Mouse (Mus musculus): ENCODE measurements around the gene Rnf8. TPM values are rescaled to one million over a fixed set of nuclear protein-coding genes. Genes with fewer than 3 reads are reported as not detected.

Gene Rnf8
- polyA plus RNA-seq (2012; rRNA removed; ENCODE audit: low replicate concordance): 18.9 TPM in 2 replicates

GRCm38 (mm10) chr17:29614115-29615023, at the start of gene Rnf8, which contains the start of gene Gm28043:
TSS of gene Rnf8 (plus strand) at chr17:29614790.
TSS of gene Gm28043 (plus strand) at chr17:29614876.

GRCm38 (mm10) chr17:29660076-29660761, 45.6 kb downstream of the Rnf8 start, which contains the start of gene Cmtr1:
TSS of gene Cmtr1 (plus strand) at chr17:29660595.

Other genes with a start within 250 kb of the Rnf8 start
- gene Pim1, start 124.0 kb upstream of the Rnf8 start, polyA plus RNA-seq (2012; rRNA removed; ENCODE audit: low replicate concordance): 53.5 and 74.1 TPM in 2 replicates
- gene Gm17657, start 65.2 kb upstream of the Rnf8 start, polyA plus RNA-seq (2012; rRNA removed; ENCODE audit: low replicate concordance): not detected in 2 replicates
- gene Tbc1d22b, start 65.0 kb upstream of the Rnf8 start, polyA plus RNA-seq (2012; rRNA removed; ENCODE audit: low replicate concordance): 17.8 and 21.8 TPM in 2 replicates
- gene Tmem217, start 62.4 kb upstream of the Rnf8 start, polyA plus RNA-seq (2012; rRNA removed; ENCODE audit: low replicate concordance): 0.57 TPM in 1 of 2 replicates, not detected in the other
- 0.87 and 1.0 TPM in 2 replicates for gene Gm28043, start 86 bp downstream of the Rnf8 start, polyA plus RNA-seq (2012; rRNA removed; ENCODE audit: low replicate concordance)
- gene Cmtr1, start 45.8 kb downstream of the Rnf8 start, polyA plus RNA-seq (2012; rRNA removed; ENCODE audit: low replicate concordance): 23.6 and 42.9 TPM in 2 replicates
- gene Ccdc167, start 102.3 kb downstream of the Rnf8 start, polyA plus RNA-seq (2012; rRNA removed; ENCODE audit: low replicate concordance): 6.7 and 11.4 TPM in 2 replicates

Data from mammary gland, adult 2 months (tissue).